9 mouse cellular contexts compared by ENCODE assay signal in genomic region chr13:105294715-105295114, GRCm38 (mm10). TPM values are rescaled to one million over a fixed set of nuclear protein-coding genes. Genes with fewer than 3 reads are reported as not detected.
DNase-seq lines count a peak whose midpoint lies in the region; ATAC-seq and TF ChIP-seq lines count a peak whose summit lies in the region.
"Had no signal": no experiment of that assay in that cellular context is flagged by ENCODE, and none has a peak within 500 bp of the region (broad histone marks: within the 10 kb centered on the region; RNA-seq: fewer than 3 reads in every experiment).

TSS of gene Rnf180 (minus strand) at chr13:105294815.

- H3K79me2 ChIP-seq in heart, adult 2 months (replicated peaks; ENCODE audit: control insufficient read depth, insufficient read depth, low read length), result no peaks in the 10 kb centered on the region

- no peak within 1 kb of the TSS for H3K27ac ChIP-seq in heart, adult 2 months
- peak within 1 kb of the TSS; percentile 77 for H3K27ac ChIP-seq in forebrain, embryonic 15.5 days (replicated peaks)
- H3K27ac ChIP-seq in limb, embryonic 14.5 days (replicated peaks; ENCODE audit: low read depth, low read length), result peak within 1 kb of the TSS; percentile 52; the same call in 1 of the 2 replicates

- no peaks in the 10 kb centered on the region for H3K27me3 ChIP-seq in heart, adult 2 months (ENCODE audit: control insufficient read depth, insufficient read depth, low read length)
- peaks cover 25% of the 10 kb centered on the region for H3K27me3 ChIP-seq in E14TG2a.4 (ENCODE audit: insufficient read depth, low read length)
- no peaks in the 10 kb centered on the region for H3K27me3 ChIP-seq in forebrain, embryonic 15.5 days
- no peaks in the 10 kb centered on the region for H3K27me3 ChIP-seq in limb, embryonic 14.5 days (ENCODE audit: control insufficient read depth, insufficient read depth, low read length)
- H3K27me3 ChIP-seq: CH12.LX had no signal

- intact Hi-C loops in heart, adult 2 months (cut with DNase I), result no loop called here
- intact Hi-C loops in heart, postnatal 14 days (cut with DNase I), result no loop called here

- no peak for TF ChIP-seq POLR2A in heart, adult 2 months (IDR thresholded peaks at IDR 0.05; ENCODE audit: insufficient read depth, low read depth, low read length)
- no peak for TF ChIP-seq POLR2A in limb, embryonic 14.5 days (IDR thresholded peaks at IDR 0.05; ENCODE audit: borderline replicate concordance, extremely low read depth, insufficient read depth, insufficient read length)

- TF ChIP-seq EP300 in heart, adult 2 months (IDR thresholded peaks at IDR 0.05; ENCODE audit: insufficient read depth, low read depth, low read length), result no peak

- H3K9me3 ChIP-seq in E14TG2a.4 (ENCODE audit: low read length), result peaks cover 3% of the 10 kb centered on the region; the same call in 1 of the 2 replicates
- no peaks in the 10 kb centered on the region for H3K9me3 ChIP-seq in forebrain, embryonic 15.5 days
- H3K9me3 ChIP-seq in limb, embryonic 14.5 days (ENCODE audit: control insufficient read depth, low read length), result no peaks in the 10 kb centered on the region

- peak within 1 kb of the TSS; percentile 67 for H3K4me2 ChIP-seq in forebrain, embryonic 15.5 days (replicated peaks)
- H3K4me2 ChIP-seq in limb, embryonic 14.5 days (replicated peaks; ENCODE audit: low read depth, low read length, severe bottlenecking), result peak within 1 kb of the TSS; percentile 86

- TF ChIP-seq CTCF in heart, adult 2 months (IDR thresholded peaks at IDR 0.05), result no peak
- TF ChIP-seq CTCF in E14TG2a.4 (conservative IDR thresholded peaks at IDR 0.05; ENCODE audit: low read length), result no peak

- no peaks in the 10 kb centered on the region; the same call in 1 of the 2 replicates for H3K4me1 ChIP-seq in heart, adult 2 months (ENCODE audit: control insufficient read depth, insufficient read depth, low read length)
- H3K4me1 ChIP-seq in E14TG2a.4 (replicated peaks; ENCODE audit: low read depth, low read length), result peaks cover 11% of the 10 kb centered on the region
- H3K4me1 ChIP-seq in forebrain, embryonic 15.5 days, result peaks cover 27% of the 10 kb centered on the region
- H3K4me1 ChIP-seq in limb, embryonic 14.5 days (ENCODE audit: control insufficient read depth, insufficient read depth, low read length), result peaks cover 18% of the 10 kb centered on the region

- H3K4me3 ChIP-seq in heart, adult 2 months, result peak within 1 kb of the TSS; percentile 56
- H3K4me3 ChIP-seq in E14TG2a.4 (replicated peaks; ENCODE audit: low read length), result peak within 1 kb of the TSS; percentile 83
- H3K4me3 ChIP-seq in forebrain, embryonic 15.5 days, result peak within 1 kb of the TSS; percentile 65
- peak within 1 kb of the TSS; percentile 81 for H3K4me3 ChIP-seq in limb, embryonic 14.5 days (replicated peaks; ENCODE audit: low read length)

- WGBS in heart, adult 2 months, result 67% methylated on average over 11 of the region's 11 CpGs
- 48% methylated on average over 11 of the region's 11 CpGs for WGBS in forebrain, embryonic 15.5 days
- WGBS in limb, embryonic 14.5 days, result 41% methylated on average over 11 of the region's 11 CpGs

- peak within 1 kb of the TSS; percentile 64 for H3K9ac ChIP-seq in heart, adult 2 months (ENCODE audit: low read depth, low read length)
- peak within 1 kb of the TSS; percentile 81 for H3K9ac ChIP-seq in forebrain, embryonic 15.5 days (replicated peaks)
- H3K9ac ChIP-seq in limb, embryonic 14.5 days (ENCODE audit: low read depth, low read length, severe bottlenecking), result peak within 1 kb of the TSS; percentile 90

- H3K36me3 ChIP-seq in heart, adult 2 months (ENCODE audit: control insufficient read depth, insufficient read depth, low read length), result no peaks in the 10 kb centered on the region
- H3K36me3 ChIP-seq in E14TG2a.4 (ENCODE audit: insufficient read depth, low read length), result no peaks in the 10 kb centered on the region
- H3K36me3 ChIP-seq in forebrain, embryonic 15.5 days, result no peaks in the 10 kb centered on the region
- no peaks in the 10 kb centered on the region for H3K36me3 ChIP-seq in limb, embryonic 14.5 days (ENCODE audit: control insufficient read depth, insufficient read depth, low read length)

- ATAC-seq in forebrain, embryonic 15.5 days (replicated peaks), result no peak
- ATAC-seq in limb, embryonic 14.5 days (ENCODE audit: low FRiP score, low read depth), result no peak
- no peak for ATAC-seq in megakaryocyte progenitor cell, adult 5-6 weeks (replicated peaks; ENCODE audit: poor library complexity)

- no peak for DNase-seq in heart, adult 2 months
- DNase-seq in heart, postnatal 14 days, result no peak
- no peak for DNase-seq in limb, embryonic 14.5 days (ENCODE audit: low spot score)
- DNase-seq in cerebellum, adult 8-10 months, result no peak
- DNase-seq in kidney, adult 18-20 months, result no peak

RNA-seq across cellular contexts. Expression of gene Rnf180, which starts in this region (rescaled TPM):
- under 1 TPM; 0.68 to 0.89 TPM for total RNA-seq in heart, adult 2 months (2021)
- polyA plus RNA-seq in heart, adult 2 months (2012; rRNA removed), result 0.29 and 0.41 TPM in 2 replicates
- under 1 TPM; 0.62 to 0.83 TPM for total RNA-seq in heart, postnatal 14 days (2021)
- 42.8 and 43.7 TPM in 2 replicates for polyA plus RNA-seq in forebrain, embryonic 15.5 days (2015; fragmentation: Nextera tagmentation; extraction: Ambion mirVana)
- 4.5 TPM in 2 replicates for polyA plus RNA-seq in limb, embryonic 14.5 days (2012; rRNA removed)
- polyA plus RNA-seq in limb, embryonic 14.5 days (2014; fragmentation: Nextera tagmentation; extraction: Ambion mirVana), result 8.6 and 10.7 TPM in 2 replicates
- total RNA-seq in megakaryocyte progenitor cell, adult 5-6 weeks (2015), result 3.2 and 3.9 TPM in 2 replicates
- 1.8 and 2.0 TPM in 2 replicates for total RNA-seq in megakaryocyte progenitor cell, adult 5-6 weeks (2017)
